Mouse (Mus musculus) layer of hippocampus, adult 18-20 months (tissue): ENCODE data around the gene Pigh. TPM values are rescaled to one million over a fixed set of nuclear protein-coding genes. Genes with fewer than 3 reads are reported as not detected.

ENCODE experiments used
- total RNA-seq, 2 experiments: library from RNA; stranded (reverse); gene quantifications; 2 replicates each; pipeline ENCODE4 v1.2.3; 2021

Pigh gene
- total RNA-seq, 2 experiments from 2014 or later: 8.7 to 10.2 TPM

Other genes starting within 250 kb of the Pigh start
- gene Atp6v1d, start 228.0 kb downstream of the Pigh start, total RNA-seq: 100 to 1,000 TPM; 255 to 270 TPM
- 10 to 100 TPM; 49.4 to 52.2 TPM for gene Eif2s1, start 227.8 kb downstream of the Pigh start, total RNA-seq
- under 1 TPM; 0.27 to 0.33 TPM for gene Plek2, start 182.7 kb downstream of the Pigh start, total RNA-seq
- 10 to 100 TPM; 26.4 to 26.5 TPM for gene Tmem229b, start 82.0 kb downstream of the Pigh start, total RNA-seq
- 10 to 100 TPM; 19.1 to 20.1 TPM for gene Plekhh1, start 60.5 kb downstream of the Pigh start, total RNA-seq
- gene Arg2, start 41.1 kb upstream of the Pigh start, total RNA-seq: 1 to 10 TPM; 2.9 to 3.2 TPM
- 100 to 1,000 TPM; 181 to 184 TPM for gene Vti1b, start 83.0 kb upstream of the Pigh start, total RNA-seq
- gene Rdh11, start 102.6 kb upstream of the Pigh start, total RNA-seq: 10 to 100 TPM; 19.9 to 20.5 TPM
- 1 to 10 TPM; 3.2 to 5.0 TPM for gene Rdh12, start 119.3 kb upstream of the Pigh start, total RNA-seq
- gene Zfyve26, start 206.7 kb upstream of the Pigh start, total RNA-seq: 10 to 100 TPM; 32.7 to 33.6 TPM
- under 1 TPM in 1 of 2 experiments, not detected in 1; 0.17 TPM for gene Rad51b, start 207.6 kb upstream of the Pigh start, total RNA-seq